Mouse (Mus musculus) heart, postnatal 0 days (tissue): ENCODE measurements around the gene Ccdc14. TPM values are rescaled to one million over a fixed set of nuclear protein-coding genes. Genes with fewer than 3 reads are reported as not detected.

Source experiments
- ATAC-seq: fragments of 200-750 bp; cut with Nextera tagmentation; 2 replicates; pipeline ENCODE4 v1.8.0; 2017; ENCODE audit warnings: low read depth, moderate number of reproducible peaks, moderate library complexity; ENCODE audit not compliant: insufficient read depth
- DNase-seq: peaks from one replicate; pipeline ENCODE4 v3.0.0-alpha.2; 2016; ENCODE audit warnings: low spot score
- H3K27ac ChIP-seq: fragments of 300-500 bp; sonication (generic); 2 replicates; pipeline ENCODE4 v1.5.1; 2014; ENCODE audit warnings: low read depth, mild to moderate bottlenecking
- H3K27me3 ChIP-seq: fragments of 300-500 bp; sonication (generic); 2 replicates; pipeline ENCODE4 v1.6.1; 2014; ENCODE audit warnings: low read length, mixed read lengths; ENCODE audit not compliant: control insufficient read depth, insufficient read depth
- H3K36me3 ChIP-seq: fragments of 300-500 bp; sonication (generic); replicated peaks from 2 replicates; pipeline ENCODE4 v1.6.1; 2014; ENCODE audit warnings: low read length, mixed read lengths; ENCODE audit not compliant: control insufficient read depth, insufficient read depth
- H3K4me1 ChIP-seq: fragments of 300-500 bp; sonication (generic); 2 replicates; pipeline ENCODE4 v1.6.1; 2014; ENCODE audit warnings: antibody characterized with exemption; ENCODE audit not compliant: control insufficient read depth, insufficient read depth
- H3K4me2 ChIP-seq: fragments of 300-500 bp; sonication (generic); 2 replicates; pipeline ENCODE4 v1.6.1; 2014; ENCODE audit warnings: low read depth, mild to moderate bottlenecking, low read length, moderate library complexity
- H3K4me3 ChIP-seq: fragments of 300-500 bp; sonication (generic); 2 replicates; pipeline ENCODE4 v1.5.1; 2014; ENCODE audit warnings: low read depth, low read length
- H3K9ac ChIP-seq: fragments of 300-500 bp; sonication (generic); replicated peaks from 2 replicates; pipeline ENCODE4 v1.6.1; 2014; ENCODE audit warnings: low read depth, low read length, mixed read lengths
- H3K9me3 ChIP-seq: fragments of 300-500 bp; sonication (generic); replicated peaks from 2 replicates; pipeline ENCODE4 v1.6.1; 2016; ENCODE audit warnings: low read length; ENCODE audit not compliant: control insufficient read depth
- CTCF ChIP-seq: IDR thresholded peaks from 2 replicates; pipeline ENCODE4 v1.5.1; 2016; ENCODE audit warnings: antibody characterized with exemption, control low read depth, low read depth
- EP300 ChIP-seq: IDR thresholded peaks from 2 replicates; pipeline ENCODE4 v1.6.1; 2016; ENCODE audit warnings: antibody characterized with exemption, low read depth
- WGBS: fragments of 180-500 bp; shearing (Covaris S2); extraction: QIAGEN DNeasy Blood & Tissue Kit; methylation state at CpG from one replicate; pipeline ENCODE4 v1.1.7; 2014; 5-methylcytosine and 5-hydroxymethylcytosine counted together
- polyA plus RNA-seq: library from polyadenylated mRNA; unstranded; fragments of >200 nt; fragmentation: Nextera tagmentation; extraction: Ambion mirVana; gene quantifications from 2 replicates; pipeline ENCODE4 v1.2.1, GENCODE M21; 2015
- total RNA-seq: library from RNA; depleted of rRNA; stranded (reverse); fragments of >200 nt; gene quantifications from 2 replicates; pipeline ENCODE4 v1.2.3, GENCODE M21; 2014; ENCODE audit warnings: low replicate concordance

Gene Ccdc14
- total and polyA plus RNA-seq, 2 experiments from 2014 or later = 2.8 to 3.7 TPM

GRCm38 (mm10) chr16:34657983-34658382 lies 32.4 kb upstream of the Ccdc14 start:
- TF ChIP-seq EP300 (no peak), CTCF (no peak)
- Histone ChIP-seq H3K27me3 (no peaks in the 10 kb centered on the region), H3K4me2 (peak overlapping the region; percentile 61), H3K4me3 (peak overlapping the region; percentile 37), H3K36me3 (no peaks in the 10 kb centered on the region), H3K27ac (no peak overlapping the region), H3K4me1 (peaks cover 4% of the 10 kb centered on the region; the same call in 1 of the 2 replicates), H3K9ac (no peak overlapping the region), H3K9me3 (no peaks in the 10 kb centered on the region)
- ATAC-seq (no peak), DNase-seq (no peak)
- WGBS = 25% methylated on average over 5 of the region's 5 CpGs

- no peaks in the 10 kb centered on the region for H3K27me3 ChIP-seq
- DNase-seq = peak; percentile 26
- WGBS = 41% methylated on average over 11 of the region's 11 CpGs
- peak overlapping the region; percentile 37; the same call in 1 of the 2 replicates for H3K4me3 ChIP-seq
- no peak overlapping the region for H3K27ac ChIP-seq
- H3K36me3 ChIP-seq = no peaks in the 10 kb centered on the region
- H3K4me2 ChIP-seq = peak overlapping the region; percentile 61
- TF ChIP-seq CTCF = no peak
- no peak for TF ChIP-seq EP300
- ATAC-seq = no peak
- H3K4me1 ChIP-seq = peaks cover 4% of the 10 kb centered on the region; the same call in 1 of the 2 replicates
- H3K9me3 ChIP-seq = no peaks in the 10 kb centered on the region
- H3K9ac ChIP-seq = no peak overlapping the region
Observed at GRCm38 (mm10) chr16:34658388-34658787, 32.0 kb upstream of the Ccdc14 start.

GRCm38 (mm10) chr16:34664553-34664952 lies 25.9 kb upstream of the Ccdc14 start:
- no peak for TF ChIP-seq EP300
- no peak for TF ChIP-seq CTCF

GRCm38 (mm10) chr16:34667031-34667726 lies 23.2 kb upstream of the Ccdc14 start:
- 9% methylated on average over 20 of the region's 20 CpGs for WGBS
- ATAC-seq = peak; percentile 76

More at GRCm38 (mm10) chr16:34664553-34664952, 25.9 kb upstream of the Ccdc14 start:
- Histone ChIP-seq H3K4me1 (no peaks in the 10 kb centered on the region), H3K27me3 (peaks cover 11% of the 10 kb centered on the region; the same call in 1 of the 2 replicates), H3K27ac (no peak overlapping the region), H3K4me2 (no peak overlapping the region), H3K9me3 (no peaks in the 10 kb centered on the region), H3K9ac (no peak overlapping the region), H3K36me3 (no peaks in the 10 kb centered on the region), H3K4me3 (no peak overlapping the region)
- DNase-seq (no peak), ATAC-seq (no peak)
- WGBS = 80% methylated on average over 3 of the region's 3 CpGs

GRCm38 (mm10) chr16:34668341-34668740 lies 22.1 kb upstream of the Ccdc14 start:
- TF ChIP-seq EP300 (no peak), CTCF (no peak)

More at GRCm38 (mm10) chr16:34667031-34667726, 23.2 kb upstream of the Ccdc14 start:
- H3K36me3 ChIP-seq = no peaks in the 10 kb centered on the region
- H3K4me2 ChIP-seq = peak overlapping the region; percentile 38
- DNase-seq = peak; percentile 78
- no peak for TF ChIP-seq EP300
- peak; percentile 98 for TF ChIP-seq CTCF
- H3K27me3 ChIP-seq = peaks cover 11% of the 10 kb centered on the region; the same call in 1 of the 2 replicates
- no peak overlapping the region for H3K9ac ChIP-seq
- no peaks in the 10 kb centered on the region for H3K9me3 ChIP-seq
- H3K4me3 ChIP-seq = no peak overlapping the region; the same call in 1 of the 2 replicates
- H3K4me1 ChIP-seq = peaks cover 17% of the 10 kb centered on the region
- no peak overlapping the region for H3K27ac ChIP-seq

More at GRCm38 (mm10) chr16:34668341-34668740, 22.1 kb upstream of the Ccdc14 start:
- ATAC-seq (no peak), DNase-seq (no peak)
- Histone ChIP-seq H3K27me3 (peaks cover 11% of the 10 kb centered on the region; the same call in 1 of the 2 replicates), H3K9me3 (no peaks in the 10 kb centered on the region), H3K9ac (no peak overlapping the region), H3K27ac (no peak overlapping the region), H3K4me1 (peaks cover 21% of the 10 kb centered on the region), H3K4me2 (no peak overlapping the region), H3K4me3 (no peak overlapping the region), H3K36me3 (no peaks in the 10 kb centered on the region)
- WGBS = 70% methylated on average over 9 of the region's 9 CpGs
